Mouse (Mus musculus) adipocyte (in vitro differentiated cells): ENCODE data around the gene Scaper.

ENCODE experiments used
- DNase-seq: peaks from one replicate; pipeline ENCODE4 v3.0.0-alpha.2; 2016; ENCODE audit warnings: low spot score

Gene Scaper

DNA sequence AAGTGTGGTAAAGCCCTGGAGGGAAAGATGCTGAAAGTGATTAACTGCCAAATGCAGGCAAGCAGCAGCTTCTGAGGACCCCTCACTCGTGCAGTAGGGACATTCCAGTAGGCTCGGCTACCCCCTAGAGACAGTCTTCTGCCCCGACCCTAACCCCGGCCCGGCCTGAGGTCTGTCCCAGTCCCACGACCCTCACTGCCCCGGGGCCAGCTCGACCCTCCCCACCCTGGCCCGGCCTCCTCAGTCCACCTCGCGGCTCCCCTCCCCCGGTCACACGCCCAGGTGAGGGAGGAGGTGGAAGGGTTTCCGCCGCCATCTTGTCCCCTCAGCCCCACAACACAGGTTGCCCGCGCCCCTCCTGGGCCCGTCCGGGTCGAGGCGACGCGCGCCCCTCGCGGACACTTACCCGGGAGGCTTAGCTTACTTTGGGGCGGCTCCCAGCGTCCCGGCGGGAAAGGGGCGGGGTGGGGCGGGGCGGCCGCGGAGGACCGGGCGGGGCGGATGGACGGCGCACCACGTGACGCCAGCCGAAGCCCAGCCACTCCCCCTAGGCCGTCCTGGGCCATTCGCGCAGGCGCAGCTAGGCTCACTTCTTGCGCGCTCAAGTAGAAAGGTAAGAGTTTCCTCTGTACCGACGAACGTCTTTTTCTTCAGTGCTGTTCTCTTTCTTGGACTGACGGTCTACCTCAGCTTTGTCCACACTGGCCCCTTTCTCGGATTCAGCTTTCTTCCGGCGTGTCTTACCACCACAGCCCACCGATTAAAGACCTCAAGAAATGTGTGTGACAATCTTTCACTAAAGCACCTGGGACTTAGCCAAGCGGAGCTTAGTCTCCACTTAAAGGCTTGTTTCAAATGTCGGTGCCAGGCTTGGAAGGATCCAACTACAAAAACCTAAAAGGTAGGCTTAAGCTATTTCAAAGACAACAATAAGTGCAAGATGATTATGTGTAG, at the start of gene Scaper:
Scaper (minus strand) TSS at position 456 of the 954 bp plus-strand sequence.
- DNase-seq, result peak; percentile 91

DNA sequence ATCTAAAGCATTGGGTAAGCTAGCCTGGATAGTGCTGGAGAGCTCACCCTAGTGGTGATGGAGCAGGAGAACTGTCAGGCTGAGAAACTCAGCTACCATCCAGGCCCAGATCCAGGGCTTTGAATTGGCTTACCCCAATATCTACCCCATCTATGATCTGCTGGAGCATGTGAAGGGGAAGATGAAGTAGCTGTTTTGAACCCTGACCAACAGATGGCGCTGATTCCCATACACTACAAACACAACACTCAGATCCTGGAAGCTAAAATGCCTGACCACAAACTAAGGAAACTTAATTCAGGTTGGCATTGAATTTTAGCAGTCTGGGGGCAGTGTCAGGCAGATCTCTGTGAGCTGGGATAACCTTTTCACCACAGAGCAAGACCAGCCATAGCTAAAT, 8.9 kb upstream of the Scaper start:
- peak; percentile 62 for DNase-seq

DNA sequence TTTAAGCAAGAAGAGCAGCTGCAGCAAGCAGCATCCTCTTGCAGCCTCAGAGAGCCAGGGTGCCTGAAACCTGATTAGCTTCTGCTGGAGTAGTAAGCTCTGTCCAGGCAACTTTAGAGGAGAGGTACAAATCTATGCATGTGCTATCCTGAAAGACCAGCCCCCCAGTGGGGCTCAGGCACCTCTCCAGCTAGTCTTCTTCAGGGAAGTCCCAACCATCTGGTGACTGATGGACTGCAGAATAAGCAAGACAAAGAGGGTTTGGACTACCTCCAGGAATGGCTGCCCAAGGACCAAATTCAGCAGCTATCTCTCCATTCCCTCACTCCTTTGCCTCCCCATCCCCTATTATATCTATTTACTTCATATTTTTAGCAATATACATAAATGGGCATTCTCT, 3.4 kb upstream of the Scaper start:
- no peak for DNase-seq

DNA sequence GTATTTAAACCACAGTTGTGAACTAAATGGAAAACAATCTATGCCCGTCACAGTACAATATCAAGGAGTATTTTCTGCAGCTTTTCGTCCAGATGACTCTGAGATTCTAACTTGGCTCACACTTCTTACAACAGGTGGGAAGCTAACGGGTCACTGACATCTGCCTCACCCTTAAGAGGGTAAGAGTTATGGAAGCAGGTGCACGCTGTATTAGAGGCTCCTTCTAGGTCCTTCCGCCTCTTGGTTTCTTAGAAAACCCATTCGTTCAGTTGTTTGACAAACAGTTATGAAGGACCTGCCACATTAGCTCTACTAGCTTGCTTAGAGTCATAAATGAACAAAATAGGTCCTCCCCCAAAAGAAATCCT, 683 bp upstream of the Scaper start:
- no peak for DNase-seq

DNA sequence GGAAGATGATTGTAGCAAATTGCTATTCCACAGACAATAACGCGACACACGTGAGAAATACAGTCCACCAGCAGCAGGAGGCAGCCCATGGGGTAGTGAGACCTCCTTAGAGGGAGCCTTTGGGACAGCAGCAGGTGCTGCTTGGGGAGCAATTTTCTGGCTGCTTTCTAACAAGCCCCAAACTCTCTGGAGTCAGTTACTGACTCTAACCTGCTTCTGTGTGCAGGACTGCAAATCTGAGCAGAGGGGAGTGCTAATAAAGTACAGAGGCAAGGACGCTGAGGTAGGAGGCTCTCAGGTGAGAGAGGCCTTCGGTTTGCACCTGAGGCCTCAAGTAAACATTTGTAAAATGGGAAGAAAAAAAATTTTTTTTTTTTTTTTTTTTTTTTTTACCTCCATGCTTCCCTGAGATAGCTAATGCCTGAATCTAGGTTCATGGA, 675 bp downstream of the Scaper start:
- no peak for DNase-seq

DNA sequence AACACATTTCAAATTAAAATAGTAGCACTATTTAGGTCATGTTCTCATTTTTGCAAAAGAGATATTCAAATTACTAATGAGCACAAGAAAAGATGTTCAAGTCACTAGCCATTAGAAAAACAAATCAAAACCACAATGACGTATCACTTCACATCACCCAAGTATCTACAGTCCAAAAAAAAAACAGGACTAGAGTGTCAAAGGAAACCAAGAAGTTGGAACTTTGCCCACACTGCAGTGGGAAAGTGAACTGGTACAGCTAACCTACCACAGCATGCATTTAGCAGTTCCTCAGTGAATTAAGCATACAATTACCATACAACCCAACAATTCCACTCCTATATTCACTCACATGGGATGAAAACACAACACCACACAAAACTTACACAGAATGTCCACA, 5.4 kb downstream of the Scaper start:
- peak; percentile 54 for DNase-seq

DNA sequence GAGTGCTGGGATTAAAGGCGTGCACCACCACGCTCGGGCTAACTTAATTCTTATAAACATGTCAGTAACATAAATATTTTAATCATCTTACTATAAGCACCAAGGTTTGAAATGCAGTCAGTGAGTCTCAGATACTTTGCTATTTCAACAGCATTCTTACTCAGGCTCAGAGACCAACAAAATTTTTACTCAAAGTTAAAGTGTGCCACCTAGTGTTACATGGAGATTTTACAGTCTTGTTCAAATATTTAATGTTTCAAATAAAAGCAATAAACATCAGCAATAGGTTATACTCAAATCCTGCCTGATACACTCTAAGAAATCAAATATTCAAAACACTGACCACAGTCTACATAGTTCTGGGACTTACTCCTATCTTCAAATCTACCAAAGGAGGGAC, 19.3 kb downstream of the Scaper start:
- peak; percentile 71 for DNase-seq

DNA sequence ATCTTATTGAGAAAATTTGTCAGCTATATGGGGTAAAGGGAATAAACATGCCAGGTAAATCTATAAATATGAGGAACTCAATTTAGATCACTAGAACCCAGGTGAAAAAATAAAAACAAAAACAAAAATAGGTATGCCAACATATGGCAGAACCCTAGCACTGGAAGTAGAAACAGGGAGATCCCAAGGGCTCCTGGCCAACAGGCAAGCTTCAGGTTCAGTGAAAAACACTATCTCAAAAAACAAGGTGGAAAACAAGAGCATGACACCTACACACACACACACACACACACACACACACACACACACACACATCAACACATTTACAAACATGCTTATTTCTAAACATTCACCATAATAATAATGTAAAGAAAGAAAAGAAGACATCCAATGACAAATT, 21.2 kb downstream of the Scaper start:
- DNase-seq, result no peak

DNA sequence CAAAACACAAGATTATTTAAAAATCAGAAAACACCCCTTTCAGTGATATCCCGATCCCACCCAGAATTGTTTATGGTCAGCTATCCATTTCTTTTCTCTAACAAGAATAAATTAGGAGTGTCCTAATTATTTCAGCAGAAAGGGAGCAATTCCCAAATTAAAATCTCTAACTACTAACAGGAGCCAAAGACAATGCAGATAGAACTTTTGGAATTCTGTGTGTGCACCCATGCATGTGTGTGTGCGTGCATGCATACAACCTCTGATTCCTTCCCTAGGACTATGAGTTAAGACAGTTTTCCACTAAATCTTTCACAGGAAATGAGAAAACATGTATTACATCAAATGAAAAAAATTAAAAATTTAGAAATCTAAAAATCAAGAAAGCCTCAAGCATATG, 26.4 kb downstream of the Scaper start:
- no peak for DNase-seq

DNA sequence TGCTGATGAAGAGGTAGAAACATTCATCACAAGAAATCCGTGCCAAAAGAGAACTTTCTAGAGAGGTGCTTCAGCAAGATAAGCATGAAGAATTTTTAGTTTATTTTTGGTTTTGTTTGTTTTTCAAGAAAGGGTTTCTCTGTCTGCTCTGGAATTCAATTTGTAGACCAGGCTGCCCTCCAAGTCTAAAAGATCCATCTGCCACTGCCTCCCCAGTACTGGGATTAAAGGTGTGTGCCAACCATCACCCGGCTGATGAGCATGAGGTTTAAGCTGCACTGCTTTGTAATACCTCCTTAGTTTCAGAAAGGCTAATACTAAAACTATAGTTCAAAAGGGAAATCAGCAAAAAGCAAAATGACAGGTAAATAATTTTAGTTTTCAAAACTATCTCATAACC, 35.0 kb downstream of the Scaper start:
- no peak for DNase-seq

DNA sequence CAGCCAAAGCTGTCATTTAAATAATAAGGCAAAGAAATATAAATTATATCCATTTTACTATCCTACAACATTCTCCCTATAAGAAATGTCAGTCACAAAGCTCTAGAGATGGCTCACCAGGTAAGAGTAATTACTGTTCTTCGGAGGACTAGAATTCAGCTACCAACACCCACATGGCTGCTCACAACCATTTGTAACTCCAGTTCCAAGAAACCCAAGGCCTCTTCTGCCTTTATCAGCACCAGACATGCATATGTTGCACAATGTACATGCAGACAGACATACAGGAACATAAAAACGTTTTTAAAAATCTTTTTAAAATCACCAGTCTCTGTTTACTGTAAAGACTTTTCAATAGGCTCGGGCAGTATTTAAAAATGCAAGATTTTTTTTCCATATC, 36.3 kb downstream of the Scaper start:
- DNase-seq, result no peak

DNA sequence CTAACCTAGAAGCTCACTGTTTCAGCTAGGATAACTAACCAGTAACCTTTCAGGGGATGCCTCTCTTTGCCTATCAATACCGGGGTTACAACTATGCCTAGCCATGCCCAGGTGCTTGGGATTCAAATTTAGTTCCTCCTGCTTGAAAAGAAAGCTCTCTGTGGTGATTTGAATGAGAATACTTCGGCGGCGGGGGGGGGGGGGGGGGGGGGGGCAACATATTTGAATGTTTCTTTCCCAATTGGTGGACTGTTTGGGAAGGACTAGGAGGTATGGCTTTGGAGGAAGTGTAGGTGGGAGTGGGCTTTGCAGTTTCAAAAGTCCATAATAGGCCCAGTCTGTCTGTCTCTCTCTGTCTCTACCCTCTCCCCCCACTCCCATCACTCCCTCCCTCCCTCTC, 37.4 kb downstream of the Scaper start:
- DNase-seq, result no peak

DNA sequence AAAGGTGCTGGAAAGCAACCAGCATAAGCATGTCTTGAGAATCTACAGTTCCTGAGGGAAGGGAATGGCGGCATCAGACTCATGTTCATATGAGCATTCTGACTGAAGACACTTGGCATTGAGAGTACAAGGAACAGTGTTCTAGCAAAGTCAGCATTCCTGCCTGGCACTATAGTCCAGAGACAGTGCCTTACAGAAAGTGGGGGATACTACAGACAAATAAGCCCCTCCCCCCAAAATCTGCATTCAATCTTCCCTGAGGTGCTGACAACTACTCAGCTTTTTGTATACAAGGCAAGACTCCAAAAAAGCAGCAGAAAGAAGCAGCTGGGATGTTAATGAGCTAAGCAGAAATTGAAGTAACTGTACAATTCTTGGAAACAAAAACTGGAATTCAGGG, 59.9 kb downstream of the Scaper start:
- DNase-seq, result peak; percentile 32

DNA sequence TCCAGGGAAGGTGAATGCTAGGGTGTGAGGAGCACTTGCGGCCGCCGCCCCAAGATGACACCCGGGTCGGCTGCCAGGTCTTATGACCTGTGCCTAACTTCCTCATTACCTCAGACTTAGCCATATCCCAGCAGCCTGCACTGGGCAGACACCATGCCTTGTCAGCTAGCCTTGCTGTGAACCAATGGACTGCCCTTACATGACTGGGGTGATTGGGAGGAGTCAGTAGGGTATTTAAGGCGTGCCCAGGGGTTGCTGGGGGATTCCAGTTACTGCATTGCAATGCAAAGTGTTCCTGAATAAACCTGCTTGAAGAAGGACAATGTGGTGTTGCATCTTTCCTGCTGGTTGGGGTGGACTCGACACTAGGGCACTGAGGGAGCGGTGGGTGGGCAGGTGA, 148.5 kb downstream of the Scaper start:
- no peak for DNase-seq

DNA sequence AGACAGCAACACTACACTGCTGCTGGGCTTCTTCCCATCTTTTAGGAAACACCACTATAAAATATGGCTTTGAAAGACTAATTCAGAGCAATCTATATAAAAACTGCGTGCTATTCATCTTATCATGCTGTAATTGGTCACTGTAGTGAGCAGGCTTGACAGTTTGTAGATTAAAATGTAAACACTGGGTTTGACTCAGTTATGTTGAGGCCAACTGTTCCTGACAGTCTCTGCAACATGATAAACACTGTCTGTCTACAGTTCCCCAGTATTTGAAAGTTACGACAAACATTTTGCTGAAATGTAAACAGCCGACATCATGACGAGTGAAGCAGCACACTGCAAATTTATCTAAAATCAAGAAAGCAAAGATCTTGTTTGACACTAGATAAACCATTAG, 225.9 kb downstream of the Scaper start:
- DNase-seq, result no peak

DNA sequence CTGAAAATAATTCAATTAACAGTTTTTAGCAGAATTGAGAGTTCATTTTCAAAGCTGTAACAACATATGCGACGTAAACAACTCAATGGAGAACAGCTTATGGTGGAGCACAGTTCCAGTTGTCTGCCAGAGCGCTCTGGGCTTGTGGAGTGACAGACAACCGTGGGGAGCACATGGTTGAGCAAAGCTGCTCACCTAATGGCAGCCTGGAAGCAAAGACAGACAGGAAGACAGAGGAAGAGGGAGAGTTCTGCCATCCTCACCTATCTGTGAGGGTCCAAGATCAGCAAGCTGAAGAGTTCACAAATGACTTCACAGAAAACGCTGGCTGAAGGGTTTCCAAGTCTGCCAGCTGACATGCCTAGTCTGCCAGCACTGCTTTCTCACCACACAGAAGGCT, 227.4 kb downstream of the Scaper start:
- no peak for DNase-seq

DNA sequence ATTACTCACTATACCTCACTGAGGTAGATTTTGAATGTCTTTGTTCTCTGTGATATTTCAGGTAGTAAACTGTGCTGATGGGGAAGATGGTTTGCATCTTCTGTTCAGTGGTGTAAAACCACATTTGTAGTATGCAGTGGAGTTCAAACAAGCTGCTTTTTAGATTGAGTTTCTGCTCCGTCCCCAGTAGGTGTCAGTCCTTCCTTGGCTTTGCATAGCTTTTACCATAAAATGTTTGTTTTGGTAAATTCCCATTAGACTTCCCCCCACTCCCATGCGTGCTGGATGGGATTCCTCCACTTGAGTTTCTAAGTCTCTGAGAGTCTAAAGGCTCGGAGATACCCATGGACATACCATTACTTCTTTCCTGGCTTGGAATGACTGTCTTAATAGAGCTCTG, 231.3 kb downstream of the Scaper start:
- DNase-seq, result no peak

DNA sequence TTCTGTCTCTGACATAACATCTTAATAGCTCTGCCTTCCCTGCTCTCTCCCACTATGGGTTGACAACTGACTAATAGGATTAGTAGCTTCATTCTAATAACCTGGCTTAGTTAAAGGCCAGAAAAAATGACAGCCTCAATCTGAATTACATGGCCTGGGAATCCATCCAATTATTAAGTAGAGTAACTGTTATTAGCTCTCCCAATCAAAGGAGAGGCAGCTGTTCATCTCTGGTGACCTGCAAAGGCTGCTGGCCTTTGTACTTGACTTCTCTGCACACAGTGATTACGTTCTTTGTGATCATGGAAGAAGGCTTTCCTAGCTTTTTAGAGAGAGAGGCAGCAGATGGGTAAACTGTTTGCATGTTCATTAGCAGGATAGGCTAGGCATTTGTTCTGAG, 242.6 kb downstream of the Scaper start:
- no peak for DNase-seq

DNA sequence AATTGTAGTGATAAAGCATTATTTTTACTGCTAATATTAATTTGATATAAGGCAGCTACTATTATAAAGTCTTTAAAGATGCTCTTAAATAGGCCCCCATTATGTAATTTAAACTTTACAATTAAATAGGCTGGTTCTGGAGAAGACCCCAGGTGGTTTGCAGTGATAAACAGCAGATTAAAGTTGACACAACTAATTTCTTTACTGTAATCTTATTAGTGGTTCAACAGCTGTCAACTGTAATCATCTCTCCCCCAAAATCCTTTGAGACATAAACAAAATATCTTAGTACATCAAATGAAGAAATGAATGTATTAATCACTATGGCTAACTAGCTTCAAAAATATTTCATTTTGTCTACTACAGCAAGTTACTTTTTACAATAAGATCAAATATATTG, 260.8 kb downstream of the Scaper start:
- no peak for DNase-seq

DNA sequence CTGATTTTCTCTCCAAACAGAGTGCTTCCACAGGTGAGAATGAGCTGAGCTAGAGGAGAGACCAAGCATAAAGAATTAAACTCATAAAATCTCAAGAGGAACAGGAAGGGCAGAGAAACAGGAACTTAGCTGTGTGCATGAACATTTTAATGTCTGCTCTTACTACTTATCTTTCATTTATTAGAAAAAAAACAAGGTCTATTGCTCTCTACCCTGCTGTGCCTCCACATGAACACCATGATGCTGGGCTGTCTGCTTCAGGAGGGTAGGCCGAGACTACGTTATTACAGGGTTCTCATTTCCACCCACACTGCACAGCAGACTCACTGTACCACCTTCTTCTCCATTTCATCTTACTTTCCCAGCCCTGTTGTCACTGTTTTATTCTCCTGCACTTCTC, 291.5 kb downstream of the Scaper start:
- DNase-seq, result no peak

DNA sequence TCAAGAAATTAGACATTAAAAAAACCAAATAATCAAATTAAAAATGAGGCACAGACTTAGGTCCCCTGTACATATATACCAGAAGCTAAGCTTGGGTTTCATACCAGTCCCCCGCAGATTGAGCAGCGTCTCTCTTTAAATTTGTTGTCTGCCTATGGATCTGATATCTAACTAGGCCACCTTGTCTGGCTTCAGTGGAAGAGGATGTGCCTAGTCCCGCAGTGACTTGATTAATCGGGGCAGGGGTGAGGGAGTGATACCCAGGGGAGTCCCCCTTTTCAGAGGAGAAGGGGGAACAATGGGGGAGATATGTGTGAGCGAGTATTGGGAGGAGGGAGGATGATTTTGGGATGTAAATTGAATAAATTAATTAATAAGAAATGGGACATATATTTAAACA, 310.9 kb downstream of the Scaper start:
- no peak for DNase-seq

DNA sequence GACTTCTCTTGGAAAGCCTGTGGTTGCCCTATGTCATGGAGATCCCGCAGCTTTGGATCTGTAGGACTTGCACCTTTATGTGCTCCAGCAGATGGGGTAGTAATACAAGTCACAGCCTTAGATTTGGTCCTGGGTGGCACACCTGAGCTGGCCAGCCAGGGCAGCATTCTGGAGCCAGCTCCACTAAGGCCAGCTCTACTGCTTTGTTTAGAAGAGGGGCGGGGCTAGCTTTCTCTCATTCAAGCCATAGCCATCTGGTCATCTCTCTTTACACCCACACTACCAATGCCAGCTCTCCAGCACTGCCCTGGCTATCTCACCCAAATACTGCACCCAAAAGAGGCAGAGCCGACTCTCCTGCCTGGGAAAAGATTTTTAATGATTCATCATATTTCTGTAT, 323.2 kb downstream of the Scaper start:
- DNase-seq, result peak; percentile 2

DNA sequence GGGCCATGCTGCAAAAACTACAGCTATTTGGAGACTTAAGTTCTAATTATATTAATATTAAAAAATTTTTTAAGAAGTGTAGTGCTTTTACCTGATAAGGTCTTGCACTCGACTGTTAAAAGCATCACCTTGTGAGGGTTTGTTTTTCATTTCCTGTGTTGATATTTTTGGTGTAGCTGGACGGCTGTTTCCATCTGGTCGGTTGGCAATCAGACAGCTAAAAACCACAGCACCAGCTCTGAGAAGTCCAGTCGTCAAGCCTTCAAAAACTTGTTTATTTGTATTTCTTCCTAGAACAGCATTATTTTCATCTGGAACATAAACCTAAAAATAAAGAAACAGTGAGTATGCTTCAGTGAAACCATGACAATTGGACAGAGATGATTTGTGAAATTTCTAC, 328.2 kb downstream of the Scaper start:
- DNase-seq, result no peak
